Mouse (Mus musculus) liver, embryonic 16.5 days (tissue): ENCODE measurements around the gene Rnf113a1. TPM values are rescaled to one million over a fixed set of nuclear protein-coding genes. Genes with fewer than 3 reads are reported as not detected.
"Not testable (repeated sequence)": the region's sequence is repeated elsewhere in the genome, so short reads cannot be mapped to it uniquely, and the experiment has no call there.

Experiments
- ATAC-seq: fragments of 200-750 bp; cut with Nextera tagmentation; 2 replicates; pipeline ENCODE4 v1.8.0; 2017; ENCODE audit warnings: low read depth, mild to moderate bottlenecking, moderate number of reproducible peaks, moderate library complexity
- H3K27ac ChIP-seq: fragments of 300-500 bp; sonication (generic); 2 replicates; pipeline ENCODE4 v1.5.1; 2014; ENCODE audit warnings: mild to moderate bottlenecking, low read length
- H3K27me3 ChIP-seq: fragments of 300-500 bp; sonication (generic); 2 replicates; pipeline ENCODE4 v1.6.1; 2014; ENCODE audit warnings: low read depth, low read length, mixed read lengths; ENCODE audit not compliant: control insufficient read depth, insufficient read depth
- H3K36me3 ChIP-seq: fragments of 300-500 bp; sonication (generic); 2 replicates; pipeline ENCODE4 v1.6.1; 2014; ENCODE audit warnings: mild to moderate bottlenecking; ENCODE audit not compliant: control insufficient read depth, insufficient read depth
- H3K4me1 ChIP-seq: fragments of 300-500 bp; sonication (generic); 2 replicates; pipeline ENCODE4 v1.6.1; 2014; ENCODE audit warnings: low read depth, low read length, mixed read lengths; ENCODE audit not compliant: control insufficient read depth
- H3K4me2 ChIP-seq: fragments of 300-500 bp; sonication (generic); 2 replicates; pipeline ENCODE4 v1.6.1; 2014; ENCODE audit warnings: low read depth, low read length, mixed read lengths
- H3K4me3 ChIP-seq: fragments of 300-500 bp; sonication (generic); 2 replicates; pipeline ENCODE4 v1.5.1; 2014; ENCODE audit warnings: low read depth, mild to moderate bottlenecking, low read length
- H3K9ac ChIP-seq: fragments of 300-500 bp; sonication (generic); 2 replicates; pipeline ENCODE4 v1.6.1; 2014; ENCODE audit warnings: low read depth, low read length
- H3K9me3 ChIP-seq: fragments of 300-500 bp; sonication (generic); replicated peaks from 2 replicates; pipeline ENCODE4 v1.6.1; 2016; ENCODE audit warnings: low read length; ENCODE audit not compliant: control insufficient read depth
- WGBS: fragments of 180-500 bp; shearing (Covaris S2); extraction: QIAGEN DNeasy Blood & Tissue Kit; methylation state at CpG from one replicate; pipeline ENCODE4 v1.1.7; 2014; ENCODE audit not compliant: insufficient replicate concordance; 5-methylcytosine and 5-hydroxymethylcytosine counted together
- polyA plus RNA-seq: library from polyadenylated mRNA; unstranded; fragments of >200 nt; fragmentation: Nextera tagmentation; extraction: Ambion mirVana; gene quantifications from 2 replicates; pipeline ENCODE4 v1.2.1, GENCODE M21; 2015

The Rnf113a1 gene
- polyA plus RNA-seq, 1 experiment from 2014 or later, result 2.4 TPM

DNA sequence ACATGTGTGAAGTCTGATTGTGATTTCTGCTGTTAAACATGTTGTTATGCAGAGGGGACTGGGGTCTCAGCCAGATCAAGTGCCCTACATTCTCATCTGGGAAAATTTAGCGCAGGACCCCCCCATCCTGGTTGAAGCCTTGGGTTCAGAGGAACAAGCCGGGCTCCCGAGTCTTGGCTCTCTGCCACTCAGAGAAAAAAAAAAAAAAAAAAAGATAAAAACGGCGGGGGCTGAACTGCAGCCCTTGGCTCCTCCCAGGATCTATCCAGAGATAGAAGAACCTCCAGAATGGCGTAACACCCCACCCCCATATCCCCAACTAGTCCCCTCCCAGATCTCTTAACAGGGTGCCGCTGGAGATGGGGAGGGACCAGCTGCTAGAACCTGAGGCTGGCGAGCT lies 6.6 kb upstream of the Rnf113a1 start:
- H3K27me3 ChIP-seq, result not testable (repeated sequence)

DNA sequence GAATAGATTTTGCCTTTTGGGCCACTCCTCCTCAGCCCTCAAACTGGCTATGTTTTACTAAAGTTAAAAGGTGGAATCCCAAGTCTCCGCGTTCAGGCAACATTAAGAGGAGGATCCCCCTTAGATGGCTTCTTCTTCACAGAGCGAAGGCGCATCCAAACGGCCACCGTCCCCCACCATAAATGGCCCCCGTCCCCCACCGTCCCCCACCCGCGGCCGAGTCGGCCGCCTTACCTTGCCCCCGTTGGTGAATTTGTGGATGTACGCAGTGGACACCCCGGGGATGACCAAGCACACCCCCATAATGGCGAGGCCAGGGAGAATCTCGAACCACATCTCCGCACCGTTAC lies 315 bp upstream of the Rnf113a1 start:
- H3K9ac ChIP-seq, result peak overlapping the region; percentile 53

More for the DNA sequence above, 6.6 kb upstream of the Rnf113a1 start:
- H3K4me1 ChIP-seq, H3K4me2 ChIP-seq, H3K4me3 ChIP-seq, H3K36me3 ChIP-seq, ATAC-seq, H3K9me3 ChIP-seq, H3K27ac ChIP-seq, H3K9ac ChIP-seq: not testable (repeated sequence)
- WGBS, result 31% methylated on average over 8 of the region's 8 CpGs

DNA sequence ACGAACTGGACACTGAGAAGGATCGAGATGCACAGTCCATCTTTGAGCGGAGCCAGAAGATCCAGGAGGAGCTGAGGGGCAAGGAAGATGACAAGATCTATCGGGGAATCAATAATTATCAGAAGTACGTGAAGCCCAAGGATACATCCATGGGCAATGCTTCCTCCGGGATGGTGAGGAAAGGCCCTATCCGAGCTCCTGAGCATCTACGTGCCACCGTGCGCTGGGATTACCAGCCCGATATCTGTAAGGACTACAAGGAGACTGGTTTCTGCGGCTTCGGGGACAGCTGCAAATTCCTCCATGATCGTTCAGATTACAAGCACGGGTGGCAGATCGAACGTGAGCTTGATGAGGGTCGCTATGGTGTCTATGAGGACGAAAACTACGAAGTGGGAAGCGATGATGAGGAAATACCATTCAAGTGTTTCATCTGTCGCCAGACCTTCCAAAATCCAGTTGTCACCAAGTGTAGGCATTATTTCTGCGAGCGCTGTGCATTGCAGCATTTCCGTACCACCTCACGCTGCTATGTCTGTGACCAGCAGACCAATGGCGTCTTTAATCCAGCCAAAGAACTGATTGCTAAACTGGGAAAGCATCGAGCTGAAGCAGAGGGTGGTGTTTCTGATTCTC lies 817 bp downstream of the Rnf113a1 start:
- peak overlapping the region; percentile 76 for H3K4me2 ChIP-seq
- no peaks in the 10 kb centered on the region; the same call in 1 of the 2 replicates for H3K4me1 ChIP-seq
- WGBS, result 18% methylated on average over 28 of the region's 28 CpGs
- H3K4me3 ChIP-seq, result peak overlapping the region; percentile 72
- peak overlapping the region; percentile 64 for H3K9ac ChIP-seq
- ATAC-seq, result no peak
- H3K27ac ChIP-seq, result no peak overlapping the region
- no peaks in the 10 kb centered on the region for H3K36me3 ChIP-seq
- H3K27me3 ChIP-seq, result no peaks in the 10 kb centered on the region
- no peaks in the 10 kb centered on the region for H3K9me3 ChIP-seq

More for the DNA sequence above, 315 bp upstream of the Rnf113a1 start:
- peak overlapping the region; percentile 76 for H3K4me2 ChIP-seq
- H3K4me1 ChIP-seq, result no peaks in the 10 kb centered on the region; the same call in 1 of the 2 replicates
- no peak for ATAC-seq
- no peak overlapping the region for H3K27ac ChIP-seq
- WGBS, result 16% methylated on average over 20 of the region's 20 CpGs
- no peaks in the 10 kb centered on the region for H3K27me3 ChIP-seq
- peak overlapping the region; percentile 72 for H3K4me3 ChIP-seq
- H3K9me3 ChIP-seq, result no peaks in the 10 kb centered on the region
- no peaks in the 10 kb centered on the region for H3K36me3 ChIP-seq

DNA sequence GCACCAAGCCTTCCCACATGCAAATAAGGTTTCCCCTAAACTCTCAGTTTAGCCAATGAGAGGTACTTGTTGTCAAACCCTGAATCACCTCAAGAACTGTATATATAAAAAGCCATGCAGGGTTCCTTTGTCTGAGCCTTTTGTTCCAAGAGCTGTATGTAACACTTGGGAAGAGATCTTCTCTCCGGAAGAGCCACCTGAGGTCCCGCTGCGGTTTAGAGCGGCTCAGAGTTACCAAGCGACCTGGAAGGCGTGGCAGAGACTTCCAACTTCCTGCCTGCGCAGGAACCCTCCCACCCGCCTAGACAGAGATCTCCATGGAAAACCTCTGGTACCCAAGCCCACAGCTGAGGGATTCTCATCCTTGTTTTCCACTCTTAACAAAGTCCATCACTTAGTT lies 7.6 kb downstream of the Rnf113a1 start:
- Histone ChIP-seq H3K9ac (no peak overlapping the region), H3K4me1 (no peaks in the 10 kb centered on the region), H3K36me3 (no peaks in the 10 kb centered on the region), H3K4me2 (no peak overlapping the region), H3K27ac (no peak overlapping the region), H3K9me3 (no peaks in the 10 kb centered on the region), H3K27me3 (no peaks in the 10 kb centered on the region), H3K4me3 (no peak overlapping the region)
- no peak for ATAC-seq
- WGBS, result 43% methylated on average over 8 of the region's 8 CpGs

DNA sequence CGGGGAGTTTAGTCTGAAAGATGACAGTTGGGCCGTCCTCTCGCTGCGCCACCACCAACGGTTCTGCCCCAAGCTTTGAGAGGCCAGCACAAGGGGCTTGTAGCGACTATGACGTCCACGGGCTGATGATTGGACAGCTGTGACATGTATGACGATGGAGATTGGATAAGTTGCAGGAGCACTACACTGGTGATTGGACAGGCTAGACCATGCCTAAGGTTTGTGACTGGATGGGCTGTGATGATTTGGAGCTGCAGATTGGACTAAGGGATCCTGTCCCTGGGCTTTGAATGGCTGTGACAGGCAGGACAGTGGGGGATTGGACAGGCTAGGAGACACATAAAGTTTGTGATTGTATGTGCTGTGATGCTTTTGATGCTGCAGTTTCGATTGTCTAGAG lies 19.9 kb downstream of the Rnf113a1 start, which contains the start of gene Gm9:
Gm9 (minus strand) TSS at position 101 of the 400 bp plus-strand sequence.
- 72% methylated on average over 10 of the region's 10 CpGs for WGBS
- no peak within 1 kb of the TSS for H3K9ac ChIP-seq
- H3K9me3 ChIP-seq, result no peaks in the 10 kb centered on the region

DNA sequence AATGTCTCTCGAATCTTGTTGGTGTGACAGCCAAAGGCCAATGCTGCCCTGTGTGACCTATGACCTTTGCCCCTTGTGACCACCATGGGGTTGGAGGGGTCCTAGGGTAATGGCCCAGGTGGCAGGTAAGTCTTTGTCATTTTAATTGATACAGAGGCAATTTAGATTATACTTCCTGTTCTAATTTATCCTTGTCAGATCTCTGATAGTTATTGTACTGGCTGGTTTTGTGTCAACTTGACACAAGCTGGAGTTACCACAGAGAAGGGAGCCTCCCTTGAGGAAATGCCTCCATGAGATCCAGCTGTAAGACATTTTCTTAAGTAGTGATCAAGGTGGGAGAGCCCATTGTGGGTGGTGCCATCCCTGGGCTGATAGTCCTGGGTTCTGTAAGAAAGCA lies 31.1 kb downstream of the Rnf113a1 start, which contains the start of gene Rhox1:
Rhox1 (minus strand) TSS at position 101 of the 400 bp plus-strand sequence.
- not testable (repeated sequence) for H3K9me3 ChIP-seq, H3K4me2 ChIP-seq, H3K9ac ChIP-seq, H3K27me3 ChIP-seq, ATAC-seq, H3K4me3 ChIP-seq, H3K36me3 ChIP-seq, H3K4me1 ChIP-seq, H3K27ac ChIP-seq
- WGBS, result 34% methylated on average over 1 of the region's 1 CpGs

More for the DNA sequence above, 19.9 kb downstream of the Rnf113a1 start, which contains the start of gene Gm9:
- no peaks in the 10 kb centered on the region for H3K36me3 ChIP-seq
- H3K27ac ChIP-seq, result no peak within 1 kb of the TSS
- H3K27me3 ChIP-seq, result no peaks in the 10 kb centered on the region
- ATAC-seq, result no peak
- no peaks in the 10 kb centered on the region for H3K4me1 ChIP-seq
- H3K4me3 ChIP-seq, result no peak within 1 kb of the TSS
- H3K4me2 ChIP-seq, result no peak within 1 kb of the TSS

Other genes with a start within 250 kb of the Rnf113a1 start
- gene Sept6, start 199.5 kb upstream of the Rnf113a1 start, polyA plus RNA-seq, result 4.0 and 4.3 TPM in 2 replicates
- not detected in 2 replicates for gene Sowahd, start 142.4 kb upstream of the Rnf113a1 start, polyA plus RNA-seq
- 281 and 327 TPM in 2 replicates for gene Rpl39, start 105.8 kb upstream of the Rnf113a1 start, polyA plus RNA-seq
- gene Upf3b, start 80.9 kb upstream of the Rnf113a1 start, polyA plus RNA-seq, result 8.9 and 9.7 TPM in 2 replicates
- gene Nkap, start 64.5 kb upstream of the Rnf113a1 start, polyA plus RNA-seq, result 5.1 and 5.4 TPM in 2 replicates
- 0.05 TPM in 1 of 2 replicates, not detected in the other for gene Akap14, start 22.4 kb upstream of the Rnf113a1 start, polyA plus RNA-seq
- gene Ndufa1, start 82 bp upstream of the Rnf113a1 start, polyA plus RNA-seq, result 213 and 241 TPM in 2 replicates
- not detected in 2 replicates for gene Gm9, start 19.8 kb downstream of the Rnf113a1 start, polyA plus RNA-seq
- not detected in 2 replicates for gene Rhox1, start 31.0 kb downstream of the Rnf113a1 start, polyA plus RNA-seq
- not detected in 2 replicates for gene Rhox2a, start 53.7 kb downstream of the Rnf113a1 start, polyA plus RNA-seq
- gene Rhox3a, start 58.7 kb downstream of the Rnf113a1 start, polyA plus RNA-seq, result not detected in 2 replicates
- not detected in 2 replicates for gene Rhox4a, start 74.1 kb downstream of the Rnf113a1 start, polyA plus RNA-seq
- gene Rhox3a2, start 188.8 kb downstream of the Rnf113a1 start, polyA plus RNA-seq, result not detected in 2 replicates
- not detected in 2 replicates for gene Rhox4a2, start 199.6 kb downstream of the Rnf113a1 start, polyA plus RNA-seq
- gene Rhox2b, start 220.8 kb downstream of the Rnf113a1 start, polyA plus RNA-seq, result not detected in 2 replicates
- gene Rhox4b, start 241.2 kb downstream of the Rnf113a1 start, polyA plus RNA-seq, result not detected in 2 replicates